Mouse (Mus musculus): ENCODE data around the gene Nup153. TPM values are rescaled to one million over a fixed set of nuclear protein-coding genes. Genes with fewer than 3 reads are reported as not detected.

Gene Nup153
- total RNA-seq, 1 experiment from 2014 or later, result 126 TPM

GRCm38 (mm10) chr13:46735808-46736478 is 8.2 kb upstream of the Nup153 start:
- peak; percentile 74 for ATAC-seq (ENCODE audit: extremely low read depth, insufficient number of reproducible peaks, low FRiP score, poor library complexity, severe bottlenecking)

DNA sequence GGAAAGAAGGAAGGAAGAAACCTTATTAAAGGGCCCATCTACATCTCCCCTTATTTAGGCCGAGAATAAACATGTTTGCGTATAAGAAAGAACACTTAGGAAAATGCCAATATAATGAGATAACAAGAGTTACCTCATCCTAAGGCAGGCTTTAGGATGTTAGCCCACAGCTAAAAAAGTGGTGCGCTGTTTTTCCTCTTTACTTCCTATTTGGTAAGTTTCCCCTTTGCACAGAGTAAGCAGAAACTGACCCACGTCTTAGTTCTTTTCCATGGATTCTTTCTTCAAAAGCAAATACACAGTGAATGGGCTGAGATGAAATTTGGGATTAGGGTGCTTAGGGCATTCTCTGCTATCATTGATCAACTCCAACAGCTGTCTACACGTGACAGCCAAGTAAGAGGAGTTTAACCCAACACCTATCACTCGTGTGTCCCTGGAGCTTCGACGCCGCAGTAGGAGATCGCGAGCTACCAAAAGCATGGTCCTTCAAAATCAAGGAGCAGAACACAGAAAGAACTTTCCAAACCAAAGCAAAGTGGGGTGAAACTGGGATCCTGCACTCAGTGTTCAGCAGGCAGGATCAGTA is 7.6 kb upstream of the Nup153 start:
- peak; percentile 24 for ATAC-seq (ENCODE audit: extremely low read depth, insufficient number of reproducible peaks, low FRiP score, poor library complexity, severe bottlenecking)

DNA sequence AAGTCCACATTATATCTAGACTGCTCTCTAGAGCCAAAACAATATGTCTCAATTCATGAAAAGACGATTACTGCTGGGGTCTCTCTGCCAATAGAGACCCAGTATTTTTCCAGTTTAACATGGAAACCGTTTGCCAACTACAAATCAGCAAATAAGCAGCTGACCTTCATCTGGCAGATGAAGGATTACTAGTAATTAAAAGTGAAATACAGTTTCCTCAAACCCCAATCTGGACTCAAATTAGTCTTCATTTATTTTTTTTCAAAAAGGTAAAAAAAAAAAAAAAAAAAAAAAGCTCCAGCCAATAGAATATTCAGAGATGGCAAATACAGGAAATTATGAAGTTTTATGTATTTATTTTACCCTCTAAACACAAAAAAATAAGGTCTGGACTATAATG is 2.3 kb upstream of the Nup153 start:
- ATAC-seq (ENCODE audit: extremely low read depth, insufficient number of reproducible peaks, low FRiP score, poor library complexity, severe bottlenecking), result no peak

DNA sequence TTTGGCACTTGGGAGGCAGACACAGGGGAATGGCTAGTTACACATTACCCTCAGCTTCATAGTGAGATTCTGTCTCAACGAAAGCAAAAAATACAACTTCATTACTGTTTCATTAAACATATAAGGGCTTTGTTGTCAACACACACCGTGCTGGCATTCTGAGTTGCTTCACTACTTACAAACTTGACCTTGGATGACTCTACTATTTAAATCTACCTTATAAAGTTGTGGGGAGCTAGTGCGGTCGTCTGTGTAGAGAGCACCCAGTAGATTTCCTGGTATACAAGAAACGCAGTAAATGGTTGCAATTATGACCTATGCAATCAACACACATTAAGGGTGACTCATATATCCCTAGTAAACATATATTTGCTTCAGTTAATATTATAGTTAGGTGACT is 671 bp upstream of the Nup153 start:
- no peak for ATAC-seq (ENCODE audit: extremely low read depth, insufficient number of reproducible peaks, low FRiP score, poor library complexity, severe bottlenecking)

DNA sequence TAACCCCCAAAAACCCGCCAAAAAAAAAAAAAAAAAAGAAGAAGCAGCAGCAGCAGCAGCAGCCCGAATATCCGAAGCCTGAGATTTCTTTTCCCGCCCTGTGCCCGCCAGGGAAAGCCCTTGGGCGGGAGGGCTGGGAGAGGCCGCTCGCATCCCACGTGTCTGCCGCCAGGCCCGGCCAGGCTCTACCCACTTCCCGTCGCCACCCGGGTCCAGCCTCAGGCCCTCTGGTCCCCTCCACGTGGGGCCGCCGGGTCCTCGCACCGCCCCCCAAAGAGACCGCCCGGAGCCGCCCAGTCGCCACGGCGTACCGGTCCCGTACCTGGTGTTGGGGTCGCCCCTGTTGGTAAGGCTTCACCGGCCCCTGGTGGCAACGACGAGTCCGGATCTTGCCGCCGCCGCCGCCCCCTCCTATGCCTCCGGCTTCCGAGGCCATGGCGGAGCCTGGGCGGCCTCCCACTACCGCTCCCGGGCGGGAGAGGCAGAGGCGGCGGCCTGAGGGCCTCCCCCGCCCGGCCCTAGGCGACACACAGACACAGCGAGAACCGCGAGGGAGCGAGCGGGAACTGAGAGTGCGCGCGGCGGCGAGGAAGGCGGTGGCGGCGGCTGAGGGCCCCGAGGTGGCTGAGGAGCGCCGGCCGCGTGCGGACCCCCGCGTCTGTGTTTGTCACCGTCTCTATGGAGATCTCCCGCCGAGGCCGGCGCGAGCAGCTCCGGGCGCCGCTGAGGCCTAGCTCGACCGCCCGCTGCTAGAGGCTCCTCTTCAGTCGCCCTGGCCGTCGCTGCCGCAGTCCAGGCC is 503 bp downstream of the Nup153 start:
- peak; percentile 24; the same call in 1 of the 2 replicates for ATAC-seq (ENCODE audit: extremely low read depth, insufficient number of reproducible peaks, low FRiP score, poor library complexity, severe bottlenecking)

DNA sequence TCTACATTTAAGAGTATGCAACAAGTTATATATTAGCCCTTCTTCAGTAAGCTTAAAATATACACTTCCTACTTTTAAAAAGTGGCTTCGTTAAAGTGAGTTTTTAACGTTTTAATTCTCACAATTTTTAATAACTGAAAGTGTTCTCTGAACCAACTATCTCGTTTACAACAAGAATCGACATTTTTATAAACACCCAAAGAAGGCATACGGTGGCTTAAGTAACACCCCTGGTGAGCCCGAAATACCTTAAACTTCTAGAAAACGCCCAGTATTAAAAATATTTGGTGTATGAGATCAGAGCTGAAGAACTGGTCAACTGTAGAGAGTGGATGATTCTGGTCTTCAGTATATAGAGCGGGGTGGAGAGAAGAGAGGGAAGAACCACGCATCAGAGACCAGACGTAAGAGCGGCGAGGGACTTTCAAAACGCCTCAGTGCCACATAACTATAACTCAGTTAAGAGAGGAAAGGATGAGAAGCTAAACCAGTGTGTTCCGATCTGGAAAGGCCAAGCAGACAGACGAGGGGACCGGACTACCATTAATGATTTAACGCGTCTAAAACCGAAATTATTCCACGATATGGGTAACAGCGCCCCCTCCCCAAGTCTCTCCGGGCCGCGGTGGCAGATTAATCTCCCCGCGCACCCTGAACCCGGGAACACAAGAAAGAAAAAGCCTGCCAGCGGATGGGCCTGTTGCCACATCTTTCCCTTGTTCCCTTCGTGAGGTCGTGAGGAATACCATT is 1.3 kb downstream of the Nup153 start:
- no peak for ATAC-seq (ENCODE audit: extremely low read depth, insufficient number of reproducible peaks, low FRiP score, poor library complexity, severe bottlenecking)

DNA sequence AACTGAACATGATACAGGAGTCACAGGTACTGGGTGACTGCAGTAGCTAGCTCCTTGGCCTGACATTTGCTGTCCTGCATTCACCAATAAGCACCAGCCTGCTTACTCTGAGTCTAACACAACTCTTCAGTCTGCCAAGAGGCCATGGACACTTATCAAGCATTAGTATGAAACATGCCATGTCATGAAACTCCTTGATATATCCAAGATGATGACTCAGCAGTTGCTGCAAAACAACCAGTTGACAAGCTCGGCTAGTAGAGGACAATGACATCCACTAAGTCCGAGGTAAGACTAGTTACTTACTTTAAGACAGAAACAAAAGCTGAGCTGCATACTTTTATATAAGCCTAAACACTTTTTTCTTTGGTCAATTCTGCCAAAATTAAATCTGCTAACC is 2.5 kb downstream of the Nup153 start:
- no peak for ATAC-seq (ENCODE audit: extremely low read depth, insufficient number of reproducible peaks, low FRiP score, poor library complexity, severe bottlenecking)

- no peak for ATAC-seq (ENCODE audit: extremely low read depth, insufficient number of reproducible peaks, low FRiP score, poor library complexity, severe bottlenecking)
Observed at GRCm38 (mm10) chr13:46724371-46724770, 3.4 kb downstream of the Nup153 start.

GRCm38 (mm10) chr13:46721009-46721408 is 6.7 kb downstream of the Nup153 start:
- no peak for ATAC-seq (ENCODE audit: extremely low read depth, insufficient number of reproducible peaks, low FRiP score, poor library complexity, severe bottlenecking)

GRCm38 (mm10) chr13:46718893-46719400 is 8.8 kb downstream of the Nup153 start:
- ATAC-seq (ENCODE audit: extremely low read depth, insufficient number of reproducible peaks, low FRiP score, poor library complexity, severe bottlenecking), result no peak

- no peak for ATAC-seq (ENCODE audit: extremely low read depth, insufficient number of reproducible peaks, low FRiP score, poor library complexity, severe bottlenecking)
Observed at GRCm38 (mm10) chr13:46715976-46716639, 11.6 kb downstream of the Nup153 start.

DNA sequence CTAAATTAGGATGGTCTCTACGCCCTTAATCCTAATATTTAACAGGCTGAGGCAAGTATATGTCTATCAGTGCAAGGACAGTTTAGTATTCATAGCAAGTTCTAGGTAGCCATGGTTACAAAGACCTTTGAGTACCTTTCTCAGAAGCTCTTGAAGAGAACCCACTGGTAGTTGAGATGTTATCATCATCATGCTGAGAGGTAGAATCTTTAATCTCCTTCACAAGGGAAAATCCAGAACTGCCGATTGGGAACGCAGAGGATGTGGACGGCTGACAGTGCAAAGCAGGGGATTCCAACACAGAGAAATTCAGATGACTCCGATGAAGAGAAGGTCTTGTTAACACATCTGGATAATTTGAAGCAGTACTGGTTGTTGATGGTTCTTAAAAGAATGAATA is 14.3 kb downstream of the Nup153 start:
- ATAC-seq (ENCODE audit: extremely low read depth, insufficient number of reproducible peaks, low FRiP score, poor library complexity, severe bottlenecking), result no peak

GRCm38 (mm10) chr13:46703138-46703537 is 24.6 kb downstream of the Nup153 start:
- ATAC-seq (ENCODE audit: extremely low read depth, insufficient number of reproducible peaks, low FRiP score, poor library complexity, severe bottlenecking), result peak; percentile 48; the same call in 1 of the 2 replicates

DNA sequence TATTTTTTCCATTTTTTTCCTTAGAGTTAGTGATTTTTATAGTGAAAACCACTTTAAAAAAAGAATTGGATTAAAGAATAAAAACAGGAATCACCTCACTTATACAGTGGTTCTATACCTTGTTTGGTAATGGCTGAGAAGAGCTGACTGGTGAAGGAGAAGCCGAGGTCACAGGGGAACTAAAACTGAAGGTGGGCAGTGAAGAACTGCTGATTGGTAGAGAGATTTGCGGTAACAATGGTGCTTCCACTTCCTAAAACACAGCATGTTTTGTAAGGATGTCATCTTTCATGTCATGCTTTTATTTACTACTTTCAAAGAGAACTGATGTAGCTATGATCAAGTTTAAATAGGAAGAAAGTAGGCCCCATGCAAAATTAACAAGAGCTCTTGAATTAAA is 26.3 kb downstream of the Nup153 start:
- ATAC-seq (ENCODE audit: extremely low read depth, insufficient number of reproducible peaks, low FRiP score, poor library complexity, severe bottlenecking), result peak; percentile 48; the same call in 1 of the 2 replicates

- no peak for ATAC-seq (ENCODE audit: extremely low read depth, insufficient number of reproducible peaks, low FRiP score, poor library complexity, severe bottlenecking)
Observed at GRCm38 (mm10) chr13:46699372-46699771, 28.4 kb downstream of the Nup153 start.

- ATAC-seq (ENCODE audit: extremely low read depth, insufficient number of reproducible peaks, low FRiP score, poor library complexity, severe bottlenecking), result peak; percentile 51; the same call in 1 of the 2 replicates
Observed at GRCm38 (mm10) chr13:46696788-46697187, 31.0 kb downstream of the Nup153 start.

DNA sequence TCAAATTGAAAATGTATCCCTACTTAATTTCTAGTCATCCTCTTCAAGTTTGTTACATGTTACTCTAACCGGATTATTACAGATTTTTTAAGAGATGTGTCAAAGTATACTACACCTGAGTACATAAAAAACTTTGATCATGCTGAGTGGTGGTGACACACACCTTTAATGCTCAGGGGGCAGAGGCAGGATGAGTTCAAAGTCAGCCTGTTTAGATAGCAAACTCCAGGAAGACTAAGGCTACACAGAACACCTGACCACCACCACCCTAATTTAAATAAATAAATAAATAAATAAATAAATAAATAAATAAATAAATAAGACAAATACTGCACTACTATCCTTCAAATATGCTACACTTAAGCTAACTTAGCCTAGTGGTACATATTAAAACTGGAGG is 31.8 kb downstream of the Nup153 start:
- ATAC-seq (ENCODE audit: extremely low read depth, insufficient number of reproducible peaks, low FRiP score, poor library complexity, severe bottlenecking), result no peak

DNA sequence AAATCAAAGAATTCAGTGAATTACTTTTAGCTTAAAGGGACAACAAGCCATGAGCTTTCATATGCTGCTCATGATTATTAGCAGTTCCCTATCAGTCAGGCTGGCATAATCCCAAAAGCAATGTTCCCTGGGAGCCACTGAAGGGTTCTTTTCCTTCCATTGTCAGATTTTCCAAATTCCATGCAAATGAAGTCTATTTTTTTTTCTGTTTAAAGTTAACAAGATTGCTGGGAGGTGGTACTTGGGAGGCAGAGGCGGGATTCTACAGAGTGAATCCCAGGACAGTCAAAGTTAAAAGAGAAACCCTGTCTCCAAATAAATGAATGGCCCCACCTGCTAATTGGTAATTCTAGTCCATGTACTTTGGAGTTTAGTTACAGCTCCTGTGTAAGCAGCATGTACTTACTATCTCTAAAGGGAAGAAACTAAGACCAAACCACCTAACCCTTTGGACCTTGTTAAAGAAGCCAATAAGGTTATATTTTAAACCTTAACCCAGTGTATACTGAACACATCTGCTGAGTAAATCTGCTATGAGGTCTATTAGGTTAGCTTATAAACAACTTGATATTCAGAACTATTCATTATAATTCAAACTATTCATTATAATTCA is 32.3 kb downstream of the Nup153 start:
- ATAC-seq (ENCODE audit: extremely low read depth, insufficient number of reproducible peaks, low FRiP score, poor library complexity, severe bottlenecking), result no peak

Measured in neutrophil, adult 5-6 weeks (primary cell).